Mouse (Mus musculus): ENCODE results near the gene 1700022I11Rik. TPM values are rescaled to one million over a fixed set of nuclear protein-coding genes. Genes with fewer than 3 reads are reported as not detected.

1700022I11Rik gene
- total RNA-seq (2014; rRNA removed; ENCODE audit: low replicate concordance) (not detected in 2 replicates), polyA plus RNA-seq (2015; fragmentation: Nextera tagmentation; extraction: Ambion mirVana) (0.19 and 0.41 TPM in 2 replicates)

- 84% methylated on average over 4 of the region's 4 CpGs for WGBS
- Histone ChIP-seq H3K27ac (ENCODE audit: low read depth) (no peak within 1 kb of the TSS), H3K4me2 (ENCODE audit: low read depth, low read length) (no peak within 1 kb of the TSS), H3K36me3 (replicated peaks; ENCODE audit: control insufficient read depth, insufficient read depth, low read length) (no peaks in the 10 kb centered on the region), H3K27me3 (ENCODE audit: control insufficient read depth, insufficient read depth, low read length) (no peaks in the 10 kb centered on the region), H3K9me3 (replicated peaks; ENCODE audit: control insufficient read depth, low read length) (no peaks in the 10 kb centered on the region), H3K4me1 (ENCODE audit: control insufficient read depth, insufficient read depth) (peaks cover 6% of the 10 kb centered on the region; the same call in 1 of the 2 replicates), H3K9ac (replicated peaks; ENCODE audit: low read depth, low read length) (no peak within 1 kb of the TSS), H3K4me3 (ENCODE audit: low read depth, low read length) (no peak within 1 kb of the TSS)
- TF ChIP-seq EP300 (IDR thresholded peaks at IDR 0.05; ENCODE audit: low read depth) (no peak), CTCF (IDR thresholded peaks at IDR 0.05; ENCODE audit: low read depth) (no peak)
- no peak for ATAC-seq (ENCODE audit: insufficient read depth, low read depth)
- no peak for DNase-seq (ENCODE audit: low spot score)
These were observed at the start of gene 1700022I11Rik for GRCm38 (mm10) chr4:42969304-42969703. Gene 1700022I11Rik, plus strand, starts transcription at chr4:42969604.

- Histone ChIP-seq H3K4me2 (ENCODE audit: low read depth, low read length) (no peak overlapping the region), H3K9ac (replicated peaks; ENCODE audit: low read depth, low read length) (no peak overlapping the region), H3K9me3 (replicated peaks; ENCODE audit: control insufficient read depth, low read length) (no peaks in the 10 kb centered on the region), H3K36me3 (replicated peaks; ENCODE audit: control insufficient read depth, insufficient read depth, low read length) (no peaks in the 10 kb centered on the region), H3K4me1 (ENCODE audit: control insufficient read depth, insufficient read depth) (no peaks in the 10 kb centered on the region), H3K27me3 (ENCODE audit: control insufficient read depth, insufficient read depth, low read length) (peaks cover 12% of the 10 kb centered on the region; the same call in 1 of the 2 replicates), H3K27ac (ENCODE audit: low read depth) (no peak overlapping the region), H3K4me3 (ENCODE audit: low read depth, low read length) (no peak overlapping the region)
- WGBS, result 71% methylated on average over 9 of the region's 9 CpGs
- ATAC-seq (ENCODE audit: insufficient read depth, low read depth) (no peak), DNase-seq (ENCODE audit: low spot score) (no peak)
- TF ChIP-seq EP300 (IDR thresholded peaks at IDR 0.05; ENCODE audit: low read depth) (no peak), CTCF (IDR thresholded peaks at IDR 0.05; ENCODE audit: low read depth) (no peak)
These were observed 48.7 kb upstream of the 1700022I11Rik start for GRCm38 (mm10) chr4:42920726-42921125.

DNA sequence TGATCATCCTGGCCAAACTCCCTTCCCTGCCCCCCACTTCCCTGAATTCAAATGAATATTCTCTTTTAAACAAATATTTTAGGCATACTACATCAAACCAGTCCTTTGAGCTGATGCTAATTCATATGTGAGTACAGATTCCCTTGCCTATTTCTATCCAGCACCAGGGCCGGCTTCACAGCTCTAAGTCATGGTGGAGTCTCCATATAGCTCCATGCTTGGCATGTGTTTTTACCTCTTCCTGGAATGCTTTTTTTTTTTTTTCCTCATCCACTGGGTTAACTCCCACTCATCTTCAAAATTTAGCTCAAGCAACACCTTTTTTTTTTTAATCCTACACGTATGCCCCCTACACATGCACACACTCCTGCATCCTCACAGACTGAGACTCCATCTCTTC lies 47.9 kb upstream of the 1700022I11Rik start:
- TF ChIP-seq EP300 (IDR thresholded peaks at IDR 0.05; ENCODE audit: low read depth), result no peak
- TF ChIP-seq CTCF (IDR thresholded peaks at IDR 0.05; ENCODE audit: low read depth), result no peak

GRCm38 (mm10) chr4:42922056-42922455 lies 47.3 kb upstream of the 1700022I11Rik start:
- peaks cover 8% of the 10 kb centered on the region; the same call in 1 of the 2 replicates for H3K27me3 ChIP-seq (ENCODE audit: control insufficient read depth, insufficient read depth, low read length)
- no peak for DNase-seq (ENCODE audit: low spot score)

More for the DNA sequence above, 47.9 kb upstream of the 1700022I11Rik start:
- no peak overlapping the region for H3K27ac ChIP-seq (ENCODE audit: low read depth)
- 69% methylated on average over 2 of the region's 2 CpGs for WGBS
- H3K4me1 ChIP-seq (ENCODE audit: control insufficient read depth, insufficient read depth), result no peaks in the 10 kb centered on the region
- H3K9me3 ChIP-seq (replicated peaks; ENCODE audit: control insufficient read depth, low read length), result no peaks in the 10 kb centered on the region
- no peak overlapping the region for H3K9ac ChIP-seq (replicated peaks; ENCODE audit: low read depth, low read length)
- DNase-seq (ENCODE audit: low spot score) (no peak), ATAC-seq (ENCODE audit: insufficient read depth, low read depth) (no peak)
- no peaks in the 10 kb centered on the region for H3K36me3 ChIP-seq (replicated peaks; ENCODE audit: control insufficient read depth, insufficient read depth, low read length)
- peaks cover 8% of the 10 kb centered on the region; the same call in 1 of the 2 replicates for H3K27me3 ChIP-seq (ENCODE audit: control insufficient read depth, insufficient read depth, low read length)
- H3K4me2 ChIP-seq (ENCODE audit: low read depth, low read length), result no peak overlapping the region
- H3K4me3 ChIP-seq (ENCODE audit: low read depth, low read length), result no peak overlapping the region

DNA sequence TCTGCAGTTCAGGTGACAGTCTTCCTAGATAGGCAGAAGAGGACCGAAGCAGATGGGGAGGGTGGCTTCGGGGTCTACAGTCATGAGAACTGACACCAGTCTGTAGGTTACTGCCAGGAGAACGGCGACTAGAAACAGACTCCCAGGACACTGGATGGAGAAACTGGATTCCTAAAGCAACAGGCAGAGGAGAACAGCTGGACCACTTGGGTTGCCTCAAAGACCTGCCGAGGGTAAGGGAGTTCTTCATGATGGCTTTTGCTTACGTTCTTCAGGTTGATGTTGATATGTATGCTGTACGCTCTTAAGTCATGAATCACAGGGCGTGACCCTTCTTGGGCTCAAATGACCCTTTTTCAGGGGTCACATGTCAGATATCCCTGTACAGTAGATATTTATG lies 46.9 kb upstream of the 1700022I11Rik start:
- ATAC-seq (ENCODE audit: insufficient read depth, low read depth), result no peak
- no peak overlapping the region for H3K9ac ChIP-seq (replicated peaks; ENCODE audit: low read depth, low read length)
- TF ChIP-seq CTCF (IDR thresholded peaks at IDR 0.05; ENCODE audit: low read depth) (no peak), EP300 (IDR thresholded peaks at IDR 0.05; ENCODE audit: low read depth) (no peak)
- no peak overlapping the region for H3K27ac ChIP-seq (ENCODE audit: low read depth)
- WGBS, result 80% methylated on average over 8 of the region's 8 CpGs
- no peaks in the 10 kb centered on the region for H3K9me3 ChIP-seq (replicated peaks; ENCODE audit: control insufficient read depth, low read length)
- H3K36me3 ChIP-seq (replicated peaks; ENCODE audit: control insufficient read depth, insufficient read depth, low read length), result no peaks in the 10 kb centered on the region
- no peaks in the 10 kb centered on the region for H3K4me1 ChIP-seq (ENCODE audit: control insufficient read depth, insufficient read depth)
- H3K27me3 ChIP-seq (ENCODE audit: control insufficient read depth, insufficient read depth, low read length), result peaks cover 5% of the 10 kb centered on the region; the same call in 1 of the 2 replicates
- no peak for DNase-seq (ENCODE audit: low spot score)
- H3K4me2 ChIP-seq (ENCODE audit: low read depth, low read length), result no peak overlapping the region
- no peak overlapping the region for H3K4me3 ChIP-seq (ENCODE audit: low read depth, low read length)

More at GRCm38 (mm10) chr4:42922056-42922455, 47.3 kb upstream of the 1700022I11Rik start:
- H3K4me3 ChIP-seq (ENCODE audit: low read depth, low read length), result no peak overlapping the region
- TF ChIP-seq EP300 (IDR thresholded peaks at IDR 0.05; ENCODE audit: low read depth), result no peak
- no peak for TF ChIP-seq CTCF (IDR thresholded peaks at IDR 0.05; ENCODE audit: low read depth)
- no peak overlapping the region for H3K27ac ChIP-seq (ENCODE audit: low read depth)
- no peaks in the 10 kb centered on the region for H3K4me1 ChIP-seq (ENCODE audit: control insufficient read depth, insufficient read depth)
- H3K36me3 ChIP-seq (replicated peaks; ENCODE audit: control insufficient read depth, insufficient read depth, low read length), result no peaks in the 10 kb centered on the region
- no peak for ATAC-seq (ENCODE audit: insufficient read depth, low read depth)
- 71% methylated on average over 6 of the region's 6 CpGs for WGBS
- no peak overlapping the region for H3K9ac ChIP-seq (replicated peaks; ENCODE audit: low read depth, low read length)
- no peaks in the 10 kb centered on the region for H3K9me3 ChIP-seq (replicated peaks; ENCODE audit: control insufficient read depth, low read length)
- H3K4me2 ChIP-seq (ENCODE audit: low read depth, low read length), result no peak overlapping the region

All from heart, postnatal 0 days (tissue).